Mouse (Mus musculus): ENCODE measurements around the gene Cdk14.

Cdk14 gene

DNA sequence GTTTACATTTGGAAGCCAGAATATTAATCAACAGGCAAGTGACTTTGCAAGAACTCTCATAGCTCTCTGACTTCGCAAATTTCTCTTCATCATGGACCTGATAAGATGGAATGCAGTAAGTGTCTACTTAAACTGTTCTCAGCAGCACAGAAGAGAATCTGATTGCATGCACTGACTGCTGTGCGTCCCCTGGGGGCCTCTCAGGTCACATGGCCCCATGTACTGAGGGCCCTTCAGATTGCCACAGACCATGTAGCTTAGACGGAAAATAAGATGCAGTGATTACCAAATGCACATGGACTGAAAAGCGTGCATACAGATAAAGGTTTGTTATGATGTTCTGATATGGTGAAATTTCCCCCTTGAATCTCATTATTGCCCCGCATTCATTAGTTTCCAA, 653.4 kb downstream of the Cdk14 start:
- DNase-seq = no peak

- DNase-seq = no peak
These were observed 658.2 kb downstream of the Cdk14 start for GRCm38 (mm10) chr5:4761891-4762290.

GRCm38 (mm10) chr5:4758331-4759080, 661.6 kb downstream of the Cdk14 start:
- DNase-seq = no peak

DNA sequence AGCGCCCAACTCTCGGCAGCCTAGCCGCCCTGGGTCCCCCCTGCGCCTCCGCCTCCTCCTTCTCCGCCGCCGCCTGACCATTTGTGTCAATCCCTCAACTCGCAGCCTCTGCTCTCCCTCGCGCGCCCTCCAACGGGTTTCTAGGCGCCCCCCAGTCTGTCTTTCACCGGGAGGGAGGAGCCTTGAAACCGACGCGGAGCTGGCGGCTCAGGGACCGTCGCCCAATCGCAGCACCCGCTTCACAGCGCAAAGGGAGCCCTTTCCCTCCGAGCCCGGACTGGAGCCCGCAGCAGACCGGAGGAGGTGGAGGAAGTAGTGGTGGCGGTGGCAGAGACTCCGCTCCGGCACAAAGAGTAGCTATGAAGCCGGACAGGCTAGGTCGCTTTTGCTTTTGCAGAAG, 662.2 kb downstream of the Cdk14 start, which contains the start of gene Fzd1:
Gene Fzd1, minus strand, starts transcription at position 134 of the 400 bp plus-strand sequence.
- DNase-seq = peak; percentile 95 to 97

- DNase-seq = peak; percentile 76 to 79
These were observed 663.0 kb downstream of the Cdk14 start for GRCm38 (mm10) chr5:4756871-4757711.

DNA sequence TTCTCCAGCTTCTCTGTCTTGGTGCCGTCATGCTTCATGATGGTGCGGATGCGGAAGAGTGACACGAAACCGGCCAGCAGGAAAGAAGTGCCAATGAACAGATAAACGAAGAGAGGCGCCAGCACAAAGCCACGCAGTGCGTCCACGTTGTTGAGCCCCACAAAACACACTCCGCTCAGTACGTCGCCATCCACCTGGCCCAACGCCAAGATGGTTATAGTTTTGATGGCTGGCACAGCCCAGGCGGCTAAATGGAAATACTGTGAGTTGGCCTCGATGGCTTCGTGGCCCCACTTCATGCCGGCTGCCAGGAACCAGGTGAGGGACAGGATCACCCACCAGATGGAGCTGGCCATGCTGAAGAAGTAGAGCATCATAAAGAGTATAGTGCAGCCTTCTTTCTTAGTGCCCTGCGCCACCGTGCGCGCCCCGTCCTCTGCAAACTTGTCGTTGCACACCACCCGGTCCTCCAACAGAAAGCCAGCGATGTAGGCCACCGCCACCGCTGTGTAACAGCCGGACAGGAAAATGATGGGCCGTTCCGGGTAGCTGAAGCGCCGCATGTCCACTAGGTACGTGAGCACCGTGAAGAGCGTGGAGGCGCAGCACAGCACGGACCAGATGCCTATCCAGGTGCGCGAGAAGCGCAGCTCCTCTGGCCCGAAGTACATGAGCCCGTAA, 664.0 kb downstream of the Cdk14 start:
- DNase-seq = peak; percentile 62 to 64

DNA sequence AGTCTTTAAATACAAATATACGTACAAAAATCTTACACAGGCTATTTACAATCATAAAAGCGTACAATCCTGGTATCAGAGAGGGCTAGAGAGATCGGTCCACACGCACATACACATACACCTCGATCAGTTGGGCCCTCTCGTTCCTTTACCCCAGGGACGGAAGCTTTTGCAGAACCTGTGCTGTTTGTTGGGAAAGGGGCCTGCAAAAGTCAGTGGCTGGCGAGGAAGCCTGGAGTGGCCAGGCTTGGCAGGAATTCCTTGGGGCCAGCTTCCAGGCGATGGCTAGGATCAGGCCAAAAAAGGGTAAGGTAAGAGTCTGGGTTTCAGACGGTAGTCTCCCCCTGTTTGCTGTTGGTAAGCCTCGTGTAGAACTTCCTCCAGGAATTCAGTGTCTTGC, 664.8 kb downstream of the Cdk14 start:
- no peak for DNase-seq

- DNase-seq = peak in 1 of 2 experiments; percentile 29
These were observed 665.3 kb downstream of the Cdk14 start for GRCm38 (mm10) chr5:4754701-4755281.
